Mouse (Mus musculus): ENCODE data around the gene Synj2. TPM values are rescaled to one million over a fixed set of nuclear protein-coding genes. Genes with fewer than 3 reads are reported as not detected.

Synj2 gene
- total RNA-seq, 1 experiment from 2014 or later, result 10.3 TPM

Other genes starting within 250 kb of the Synj2 start
- gene Snx9, start 100.0 kb upstream of the Synj2 start, total RNA-seq (2017), result 28.0 and 36.5 TPM in 2 replicates
- gene Serac1, start 138.5 kb downstream of the Synj2 start, total RNA-seq (2017), result 1.9 and 4.8 TPM in 2 replicates
- gene Gtf2h5, start 138.5 kb downstream of the Synj2 start, total RNA-seq (2017), result 51.5 and 63.0 TPM in 2 replicates
- gene Tulp4, start 165.2 kb downstream of the Synj2 start, total RNA-seq (2017), result 14.5 and 15.9 TPM in 2 replicates